Mouse (Mus musculus): ENCODE results near the gene Mrpl53. TPM values are rescaled to one million over a fixed set of nuclear protein-coding genes. Genes with fewer than 3 reads are reported as not detected.

The Mrpl53 gene
- polyA plus RNA-seq, 1 experiment from 2014 or later = 123 TPM

DNA sequence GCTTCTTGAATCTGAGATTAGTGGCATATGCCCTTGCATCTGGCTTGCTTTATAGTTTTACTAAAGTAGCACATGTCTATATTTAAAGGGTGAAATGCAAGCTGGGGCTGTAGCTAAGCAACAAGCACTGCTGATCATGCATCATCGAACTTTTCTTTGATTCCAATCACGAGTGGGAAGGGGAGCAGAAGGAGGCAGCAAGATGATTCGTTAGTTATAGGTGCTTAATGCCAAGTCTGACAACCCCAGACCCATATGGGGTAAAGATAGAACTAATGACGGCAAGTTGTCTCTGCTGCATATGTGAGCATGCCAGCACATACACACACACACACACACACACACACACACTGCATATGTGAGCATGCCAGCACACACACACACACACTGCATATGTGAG lies 4.7 kb upstream of the Mrpl53 start:
- Histone ChIP-seq H3K27ac (ENCODE audit: low read length) (no peak overlapping the region), H3K4me3 (replicated peaks; ENCODE audit: low read length) (no peak overlapping the region), H3K36me3 (ENCODE audit: control insufficient read depth, insufficient read depth, low read length) (no peaks in the 10 kb centered on the region), H3K4me1 (ENCODE audit: control insufficient read depth, insufficient read depth, low read length) (peaks cover 25% of the 10 kb centered on the region), H3K4me2 (ENCODE audit: low read depth, low read length) (no peak overlapping the region), H3K27me3 (ENCODE audit: control insufficient read depth, insufficient read depth, low read length) (no peaks in the 10 kb centered on the region), H3K9me3 (replicated peaks; ENCODE audit: control insufficient read depth, low read length) (no peaks in the 10 kb centered on the region), H3K9ac (ENCODE audit: low read length) (no peak overlapping the region)
- no peak for ATAC-seq (ENCODE audit: insufficient read depth, low FRiP score)
- WGBS = 85% methylated on average over 4 of the region's 4 CpGs

DNA sequence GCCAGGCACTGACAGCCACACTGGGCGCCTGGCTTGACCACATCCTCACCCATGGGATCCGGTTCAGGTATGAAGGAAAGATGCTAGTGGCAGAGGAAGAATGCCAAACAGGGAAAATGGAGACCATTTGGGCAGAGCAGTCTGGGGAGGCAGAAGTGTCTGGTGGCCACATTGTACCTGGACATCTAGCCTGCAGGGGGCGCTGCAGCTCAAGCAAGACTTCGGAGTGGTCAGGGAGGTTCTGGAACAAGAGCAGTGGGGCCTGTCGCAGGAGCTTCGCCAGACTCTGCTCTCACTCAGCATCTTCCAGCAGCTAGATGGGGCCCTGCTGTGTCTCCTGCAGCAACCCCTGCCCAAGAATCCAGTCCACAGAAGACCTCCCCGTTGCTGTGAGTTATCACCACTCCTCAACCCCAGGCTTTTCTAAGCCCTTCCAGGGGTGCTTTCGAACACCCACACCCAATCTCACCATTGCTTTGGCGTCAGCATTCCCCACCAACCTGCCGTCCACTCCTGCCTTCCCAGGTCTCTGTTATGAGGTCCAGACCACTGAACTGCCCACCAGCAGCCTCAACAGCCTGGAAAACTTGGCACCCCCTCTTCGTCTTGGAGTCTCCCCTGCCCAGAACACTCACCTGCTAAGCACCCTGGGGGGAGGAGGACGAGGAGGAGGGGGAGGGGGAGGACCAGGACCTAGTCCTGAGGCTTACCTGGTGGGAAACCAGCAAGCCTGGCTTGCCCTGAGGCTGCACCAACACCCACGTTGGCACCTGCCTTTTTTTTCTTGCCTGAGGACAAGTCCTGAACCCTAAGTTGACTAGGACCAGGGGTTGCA lies 1.1 kb upstream of the Mrpl53 start:
- 36% methylated on average over 13 of the region's 13 CpGs for WGBS
- Histone ChIP-seq H3K36me3 (ENCODE audit: control insufficient read depth, insufficient read depth, low read length) (no peaks in the 10 kb centered on the region), H3K4me3 (replicated peaks; ENCODE audit: low read length) (peak overlapping the region; percentile 99; the same call in 1 of the 2 replicates), H3K9me3 (replicated peaks; ENCODE audit: control insufficient read depth, low read length) (no peaks in the 10 kb centered on the region), H3K4me1 (ENCODE audit: control insufficient read depth, insufficient read depth, low read length) (peaks cover 27% of the 10 kb centered on the region), H3K27me3 (ENCODE audit: control insufficient read depth, insufficient read depth, low read length) (no peaks in the 10 kb centered on the region), H3K9ac (ENCODE audit: low read length) (peak overlapping the region; percentile 97), H3K4me2 (ENCODE audit: low read depth, low read length) (peak overlapping the region; percentile 91), H3K27ac (ENCODE audit: low read length) (peak overlapping the region; percentile 83; the same call in 1 of the 2 replicates)
- ATAC-seq (ENCODE audit: insufficient read depth, low FRiP score) = no peak

DNA sequence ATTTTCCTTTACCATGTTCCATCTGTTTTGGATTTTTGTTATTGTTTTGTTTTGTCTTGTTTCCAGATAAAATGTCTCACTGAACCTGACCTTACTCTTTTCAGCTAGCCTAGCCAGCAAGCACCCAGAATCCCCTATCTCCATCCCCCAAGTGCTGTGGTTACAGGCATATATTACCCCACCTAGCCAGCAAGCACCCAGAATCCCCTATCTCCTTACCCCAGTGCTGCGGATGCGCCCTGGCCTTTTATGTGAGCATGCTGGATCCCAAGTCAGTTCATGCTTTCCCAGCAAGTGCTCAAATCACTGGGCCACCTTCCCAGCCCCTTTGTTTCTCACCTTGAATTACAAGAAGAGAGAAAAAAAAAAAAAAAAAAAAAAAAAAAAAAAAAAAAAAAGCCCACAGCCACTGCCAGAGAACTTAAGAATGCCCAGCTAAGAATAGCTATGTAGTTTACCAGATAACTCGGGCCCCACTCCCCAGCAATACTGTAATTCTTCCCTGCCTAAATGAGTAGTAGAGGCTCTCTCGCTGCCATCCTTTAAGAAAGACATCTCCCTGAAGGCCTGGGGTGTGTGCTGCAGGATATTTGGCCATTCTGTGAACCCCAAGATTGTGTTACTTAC lies 2.8 kb downstream of the Mrpl53 start:
- no peak overlapping the region for H3K9ac ChIP-seq (ENCODE audit: low read length)
- H3K27ac ChIP-seq (ENCODE audit: low read length) = no peak overlapping the region
- no peaks in the 10 kb centered on the region for H3K27me3 ChIP-seq (ENCODE audit: control insufficient read depth, insufficient read depth, low read length)
- peaks cover 28% of the 10 kb centered on the region for H3K4me1 ChIP-seq (ENCODE audit: control insufficient read depth, insufficient read depth, low read length)
- WGBS = 84% methylated on average over 4 of the region's 4 CpGs
- no peak overlapping the region for H3K4me3 ChIP-seq (replicated peaks; ENCODE audit: low read length)
- no peak for ATAC-seq (ENCODE audit: insufficient read depth, low FRiP score)
- no peaks in the 10 kb centered on the region for H3K36me3 ChIP-seq (ENCODE audit: control insufficient read depth, insufficient read depth, low read length)
- no peak overlapping the region for H3K4me2 ChIP-seq (ENCODE audit: low read depth, low read length)
- H3K9me3 ChIP-seq (replicated peaks; ENCODE audit: control insufficient read depth, low read length) = no peaks in the 10 kb centered on the region

DNA sequence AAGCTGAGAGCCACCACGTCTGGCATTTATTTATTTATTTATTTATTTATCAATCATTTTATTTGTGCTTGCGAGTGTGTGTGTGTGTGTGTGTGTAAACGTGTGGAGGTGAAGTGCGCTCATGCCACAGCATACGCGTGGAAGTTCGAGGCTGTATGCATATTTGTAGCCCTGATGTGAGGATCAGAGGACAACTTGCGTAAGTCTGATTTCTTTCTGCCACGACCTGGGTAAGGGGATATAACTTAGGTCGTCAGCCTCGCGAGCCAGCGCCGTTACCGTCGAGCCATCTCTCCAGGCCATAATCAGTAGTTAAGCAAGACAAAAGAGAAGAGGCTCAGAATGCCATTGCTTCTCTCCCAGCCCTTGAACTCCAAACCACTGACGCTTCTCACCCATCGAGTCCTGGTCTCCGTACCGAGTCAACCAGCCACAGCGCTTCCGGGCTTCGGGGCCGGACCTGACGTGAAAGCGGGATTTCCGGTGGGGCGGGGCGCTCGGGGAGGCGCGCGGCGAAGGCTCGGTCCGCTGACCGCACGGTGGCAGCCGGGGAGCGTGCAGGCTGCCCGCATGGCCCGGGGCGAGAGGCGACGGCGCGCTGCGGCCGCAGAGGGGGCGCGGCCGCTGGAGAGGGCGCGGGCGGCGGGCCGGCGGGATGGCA lies 6.3 kb downstream of the Mrpl53 start, which contains the start of gene Mogs:
Gene Mogs, plus strand, starts transcription at position 486 of the 661 bp plus-strand sequence.
- Histone ChIP-seq H3K36me3 (ENCODE audit: control insufficient read depth, insufficient read depth, low read length) (peaks cover 12% of the 10 kb centered on the region), H3K27ac (ENCODE audit: low read length) (peak within 1 kb of the TSS; percentile 88), H3K4me3 (replicated peaks; ENCODE audit: low read length) (peak within 1 kb of the TSS; percentile 86), H3K4me1 (ENCODE audit: control insufficient read depth, insufficient read depth, low read length) (peaks cover 22% of the 10 kb centered on the region), H3K9me3 (replicated peaks; ENCODE audit: control insufficient read depth, low read length) (no peaks in the 10 kb centered on the region), H3K4me2 (ENCODE audit: low read depth, low read length) (peak within 1 kb of the TSS; percentile 90), H3K9ac (ENCODE audit: low read length) (peak within 1 kb of the TSS; percentile 93), H3K27me3 (ENCODE audit: control insufficient read depth, insufficient read depth, low read length) (no peaks in the 10 kb centered on the region)
- ATAC-seq (ENCODE audit: insufficient read depth, low FRiP score) = peak; percentile 93
- WGBS = under 1% methylated on average over 58 of the region's 58 CpGs

DNA sequence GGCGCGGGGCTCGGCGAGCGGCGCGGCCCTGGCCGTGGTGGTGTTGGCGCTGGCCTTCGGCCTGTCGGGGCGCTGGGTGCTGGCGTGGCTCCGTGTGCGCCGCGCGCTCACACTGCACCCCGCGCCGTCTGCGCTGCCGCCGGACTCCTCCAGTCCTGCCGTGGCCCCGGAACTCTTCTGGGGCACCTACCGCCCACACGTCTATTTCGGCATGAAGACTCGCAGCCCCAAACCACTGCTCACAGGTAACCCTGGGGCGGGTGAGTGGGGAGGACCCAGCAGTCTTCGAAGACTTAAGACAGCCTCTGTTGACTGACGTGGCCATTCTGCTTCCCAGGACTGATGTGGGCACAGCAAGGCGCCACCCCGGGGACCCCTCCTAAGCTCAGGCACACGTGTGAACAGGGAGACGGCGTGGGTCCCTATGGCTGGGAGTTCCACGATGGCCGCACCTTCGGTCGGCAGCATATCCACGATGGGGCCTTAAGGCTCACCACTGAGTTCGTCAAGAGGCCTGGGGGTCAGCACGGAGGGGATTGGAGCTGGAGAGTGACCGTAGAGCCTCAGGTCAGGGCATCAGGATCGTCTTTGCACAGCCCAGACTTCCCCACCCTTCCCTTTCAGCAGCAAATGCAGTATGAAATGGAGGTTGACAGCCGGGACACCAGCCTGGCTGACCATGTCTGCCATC lies 7.0 kb downstream of the Mrpl53 start:
- H3K27me3 ChIP-seq (ENCODE audit: control insufficient read depth, insufficient read depth, low read length) = no peaks in the 10 kb centered on the region
- H3K9me3 ChIP-seq (replicated peaks; ENCODE audit: control insufficient read depth, low read length) = no peaks in the 10 kb centered on the region
- H3K4me2 ChIP-seq (ENCODE audit: low read depth, low read length) = peak overlapping the region; percentile 90
- ATAC-seq (ENCODE audit: insufficient read depth, low FRiP score) = peak; percentile 16; the same call in 1 of the 2 replicates
- peaks cover 24% of the 10 kb centered on the region for H3K4me1 ChIP-seq (ENCODE audit: control insufficient read depth, insufficient read depth, low read length)
- peaks cover 12% of the 10 kb centered on the region for H3K36me3 ChIP-seq (ENCODE audit: control insufficient read depth, insufficient read depth, low read length)
- peak overlapping the region; percentile 93 for H3K9ac ChIP-seq (ENCODE audit: low read length)
- H3K4me3 ChIP-seq (replicated peaks; ENCODE audit: low read length) = peak overlapping the region; percentile 86
- peak overlapping the region; percentile 88 for H3K27ac ChIP-seq (ENCODE audit: low read length)
- WGBS = under 1% methylated on average over 42 of the region's 48 CpGs

DNA sequence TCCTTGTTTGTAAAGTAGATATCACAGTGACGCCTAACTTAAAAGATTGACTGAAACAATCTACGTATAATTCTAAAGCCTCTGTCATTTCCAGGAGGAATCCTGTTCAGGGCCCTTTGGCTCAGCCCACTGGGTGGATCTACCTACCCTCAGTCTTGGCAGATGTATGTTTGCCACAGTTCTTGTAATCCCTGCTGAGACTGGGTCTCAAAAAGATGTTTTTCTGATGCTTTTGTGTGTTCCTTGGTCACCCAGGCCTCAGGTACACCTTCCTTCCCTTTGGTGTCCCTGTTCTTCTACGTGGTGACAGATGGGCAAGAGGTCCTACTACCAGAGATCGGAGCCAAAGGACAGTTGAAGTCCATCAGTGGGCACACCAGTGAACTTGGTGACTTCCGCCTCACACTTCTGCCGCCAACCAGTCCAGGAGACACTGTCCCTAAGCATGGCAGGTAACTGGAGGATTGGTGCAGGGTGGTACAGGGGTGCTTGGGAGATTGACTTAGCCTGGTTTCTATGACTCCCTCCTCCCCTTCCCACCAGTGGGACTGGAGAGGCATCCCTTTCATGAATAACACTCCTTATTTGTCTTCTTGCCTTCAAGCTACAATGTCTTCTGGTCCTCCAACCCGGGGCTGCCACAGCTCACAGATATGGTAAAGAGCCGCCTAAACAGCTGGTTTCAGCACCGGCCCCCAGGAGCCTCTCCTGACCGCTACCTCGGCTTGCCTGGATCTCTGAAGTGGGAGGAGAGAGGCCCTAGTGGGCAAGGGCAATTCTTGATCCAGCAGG lies 7.7 kb downstream of the Mrpl53 start:
- Histone ChIP-seq H3K9ac (ENCODE audit: low read length) (peak overlapping the region; percentile 93), H3K4me2 (ENCODE audit: low read depth, low read length) (peak overlapping the region; percentile 90), H3K9me3 (replicated peaks; ENCODE audit: control insufficient read depth, low read length) (no peaks in the 10 kb centered on the region), H3K36me3 (ENCODE audit: control insufficient read depth, insufficient read depth, low read length) (peaks cover 12% of the 10 kb centered on the region), H3K4me1 (ENCODE audit: control insufficient read depth, insufficient read depth, low read length) (peaks cover 24% of the 10 kb centered on the region), H3K4me3 (replicated peaks; ENCODE audit: low read length) (peak overlapping the region; percentile 86), H3K27me3 (ENCODE audit: control insufficient read depth, insufficient read depth, low read length) (no peaks in the 10 kb centered on the region), H3K27ac (ENCODE audit: low read length) (no peak overlapping the region)
- 66% methylated on average over 11 of the region's 11 CpGs for WGBS
- ATAC-seq (ENCODE audit: insufficient read depth, low FRiP score) = no peak

DNA sequence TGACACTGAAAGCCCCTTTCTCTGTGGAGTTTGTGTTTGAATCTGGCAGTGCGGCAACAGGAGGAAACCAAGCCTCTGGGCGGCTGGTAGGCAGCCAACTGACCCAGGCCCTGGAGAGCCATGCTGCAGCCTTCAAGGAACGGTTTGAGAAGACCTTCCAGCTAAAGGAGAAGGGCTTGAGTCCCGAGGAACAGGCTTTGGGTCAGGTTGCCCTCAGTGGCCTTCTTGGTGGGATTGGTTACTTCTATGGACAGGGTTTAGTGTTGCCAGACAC lies 8.3 kb downstream of the Mrpl53 start:
- 72% methylated on average over 4 of the region's 4 CpGs for WGBS
- no peak for ATAC-seq (ENCODE audit: insufficient read depth, low FRiP score)
- H3K27ac ChIP-seq (ENCODE audit: low read length) = no peak overlapping the region
- peaks cover 12% of the 10 kb centered on the region for H3K36me3 ChIP-seq (ENCODE audit: control insufficient read depth, insufficient read depth, low read length)
- 0 out of 2 replicates have a peak overlapping the region, but pooled peaks have one; percentile 93 for H3K9ac ChIP-seq (ENCODE audit: low read length)
- H3K27me3 ChIP-seq (ENCODE audit: control insufficient read depth, insufficient read depth, low read length) = no peaks in the 10 kb centered on the region
- H3K4me2 ChIP-seq (ENCODE audit: low read depth, low read length) = no peak overlapping the region
- H3K4me1 ChIP-seq (ENCODE audit: control insufficient read depth, insufficient read depth, low read length) = peaks cover 24% of the 10 kb centered on the region
- no peaks in the 10 kb centered on the region for H3K9me3 ChIP-seq (replicated peaks; ENCODE audit: control insufficient read depth, low read length)
- H3K4me3 ChIP-seq (replicated peaks; ENCODE audit: low read length) = no peak overlapping the region

DNA sequence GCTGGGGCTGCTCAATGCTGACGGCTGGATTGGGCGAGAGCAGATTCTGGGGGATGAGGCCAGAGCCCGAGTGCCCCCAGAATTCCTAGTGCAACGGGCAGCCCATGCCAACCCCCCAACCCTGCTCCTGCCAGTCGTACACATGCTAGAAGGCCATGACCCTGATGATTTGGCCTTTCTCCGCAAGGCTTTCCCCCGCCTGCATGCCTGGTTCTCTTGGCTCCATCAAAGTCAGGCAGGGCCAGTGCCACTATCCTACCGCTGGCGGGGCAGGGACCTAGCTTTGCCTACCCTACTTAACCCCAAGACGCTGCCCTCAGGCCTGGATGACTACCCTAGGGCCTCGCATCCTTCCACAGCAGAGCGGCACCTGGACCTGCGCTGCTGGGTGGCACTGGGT lies 8.8 kb downstream of the Mrpl53 start:
- no peak overlapping the region for H3K4me2 ChIP-seq (ENCODE audit: low read depth, low read length)
- ATAC-seq (ENCODE audit: insufficient read depth, low FRiP score) = no peak
- no peaks in the 10 kb centered on the region for H3K27me3 ChIP-seq (ENCODE audit: control insufficient read depth, insufficient read depth, low read length)
- no peak overlapping the region for H3K27ac ChIP-seq (ENCODE audit: low read length)
- peaks cover 28% of the 10 kb centered on the region for H3K4me1 ChIP-seq (ENCODE audit: control insufficient read depth, insufficient read depth, low read length)
- WGBS = 85% methylated on average over 13 of the region's 13 CpGs
- H3K9ac ChIP-seq (ENCODE audit: low read length) = peak overlapping the region; percentile 25; the same call in 1 of the 2 replicates
- H3K4me3 ChIP-seq (replicated peaks; ENCODE audit: low read length) = no peak overlapping the region
- H3K9me3 ChIP-seq (replicated peaks; ENCODE audit: control insufficient read depth, low read length) = no peaks in the 10 kb centered on the region
- peaks cover 12% of the 10 kb centered on the region for H3K36me3 ChIP-seq (ENCODE audit: control insufficient read depth, insufficient read depth, low read length)
